Mouse (Mus musculus) right cerebral cortex, adult 18-20 months (tissue): Measurements from ENCODE around the gene Prdm15.

Source experiments
- DNase-seq: peaks from one replicate; pipeline ENCODE4 v3.0.0; 2022; ENCODE audit warnings: mixed read lengths

Prdm15 gene

GRCm38 (mm10) chr16:97817414-97817813, 34.2 kb downstream of the Prdm15 start:
- no peak for DNase-seq

GRCm38 (mm10) chr16:97815269-97815668, 36.4 kb downstream of the Prdm15 start:
- DNase-seq = no peak

DNA sequence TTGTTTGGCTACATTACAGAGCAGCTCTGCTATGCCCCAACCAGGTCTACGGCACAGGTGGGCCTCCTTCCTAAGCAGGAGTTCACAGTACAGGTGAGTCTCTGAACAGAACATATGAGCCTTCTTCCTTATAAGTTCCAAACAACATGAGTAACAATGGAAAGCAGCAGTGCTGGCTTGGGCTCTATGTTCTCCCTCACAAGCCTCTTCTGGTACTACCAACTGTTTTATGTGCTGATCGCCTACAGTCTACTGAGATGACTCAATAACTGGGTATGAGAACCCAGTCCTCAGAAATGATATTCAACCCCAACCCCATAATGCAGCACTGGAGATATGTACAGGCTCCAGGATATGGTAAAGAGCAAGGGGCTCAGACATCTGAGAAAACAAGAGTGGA, 37.6 kb downstream of the Prdm15 start:
- DNase-seq = no peak

GRCm38 (mm10) chr16:97808881-97809280, 42.8 kb downstream of the Prdm15 start:
- DNase-seq = peak; percentile 53

GRCm38 (mm10) chr16:97805646-97806045, 46.0 kb downstream of the Prdm15 start:
- peak; percentile 18 for DNase-seq

GRCm38 (mm10) chr16:97804680-97805547, 46.7 kb downstream of the Prdm15 start:
- peak; percentile 86 for DNase-seq

DNA sequence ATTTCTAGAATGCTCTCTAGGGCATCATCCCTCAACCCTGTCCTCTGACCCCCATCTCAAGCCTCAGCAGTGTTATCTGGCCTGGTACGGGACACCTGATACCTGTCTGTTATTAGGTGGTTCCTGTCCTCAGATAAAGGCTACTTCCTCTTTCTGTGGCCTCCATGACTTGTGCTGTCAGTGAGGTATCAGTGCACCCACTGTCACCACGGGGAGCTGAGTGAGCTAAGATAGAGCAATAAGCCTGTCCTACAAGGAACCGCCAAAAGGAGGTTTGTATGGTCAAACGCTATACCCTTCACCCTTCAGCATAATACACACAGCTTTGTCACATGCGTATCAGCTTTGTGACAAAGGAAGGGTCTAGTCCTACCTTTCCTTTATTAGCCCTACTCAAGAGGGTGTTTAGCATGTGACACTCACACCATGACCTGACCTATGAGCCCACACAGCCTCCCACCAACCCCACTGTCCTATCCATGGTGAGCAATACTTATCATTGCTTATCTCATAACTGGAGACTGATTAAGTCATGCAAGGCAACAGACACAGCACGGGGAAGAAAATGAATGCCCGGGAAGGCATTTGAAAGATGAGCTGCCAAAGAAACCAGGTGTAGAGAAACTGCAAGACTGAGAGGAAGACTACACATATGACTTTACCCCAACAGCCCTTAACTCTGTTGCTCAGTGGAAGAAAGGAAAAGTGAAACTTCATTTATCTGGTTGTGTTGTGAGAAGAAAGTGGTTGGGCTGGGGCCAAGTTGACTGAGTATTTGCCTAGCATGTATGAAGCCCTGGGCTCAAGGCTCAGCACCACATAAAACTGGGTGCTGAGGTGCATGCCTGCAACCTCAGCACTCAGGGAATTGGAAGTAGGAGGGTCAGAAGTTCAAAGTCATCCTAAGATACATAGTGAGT, 53.4 kb downstream of the Prdm15 start:
- no peak for DNase-seq

GRCm38 (mm10) chr16:97797212-97797611, 54.4 kb downstream of the Prdm15 start:
- no peak for DNase-seq

GRCm38 (mm10) chr16:97794256-97794655, 57.4 kb downstream of the Prdm15 start:
- DNase-seq = no peak

GRCm38 (mm10) chr16:97783057-97783456, 68.6 kb downstream of the Prdm15 start:
- DNase-seq = no peak

GRCm38 (mm10) chr16:97778353-97779025, 73.2 kb downstream of the Prdm15 start:
- peak; percentile 74 for DNase-seq

DNA sequence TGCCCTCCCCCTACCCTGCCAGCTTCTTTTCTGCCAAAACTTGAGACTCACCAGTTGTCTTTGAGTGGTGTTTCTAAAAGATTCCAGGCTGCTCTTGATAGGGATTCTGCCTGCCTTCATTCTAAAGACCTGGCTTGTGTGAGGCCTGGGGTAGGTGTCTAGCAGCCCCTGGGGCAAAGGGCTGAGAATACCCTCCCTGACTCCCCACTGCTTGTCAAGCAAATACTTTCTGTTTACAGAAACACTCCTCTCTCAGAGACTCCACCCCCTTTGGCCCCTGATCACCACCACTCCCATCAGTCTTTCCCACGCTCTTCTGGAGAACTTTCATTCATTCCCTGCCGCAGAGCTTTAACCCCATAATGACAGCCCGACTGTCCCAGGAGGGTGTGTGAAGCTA, 85.1 kb downstream of the Prdm15 start:
- DNase-seq = no peak

DNA sequence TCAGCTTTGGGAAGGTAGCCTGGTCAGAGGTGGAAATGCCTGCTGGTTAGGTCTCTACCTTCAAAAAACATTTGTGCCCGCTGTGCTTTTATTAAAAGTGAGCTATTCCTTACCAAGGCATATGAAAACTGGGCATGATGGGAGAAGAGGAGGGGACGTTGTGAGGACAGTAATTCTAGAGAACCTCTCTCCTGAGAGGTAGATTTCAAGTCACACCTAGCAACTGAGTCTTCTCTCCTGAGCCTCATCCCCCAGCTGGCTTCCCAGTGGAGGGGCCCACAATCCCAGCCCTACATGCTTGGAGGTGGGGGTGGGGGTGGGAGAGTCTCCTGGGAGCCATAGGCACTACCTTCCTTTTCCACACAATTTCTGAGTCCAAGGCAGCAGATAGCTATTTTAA, 87.0 kb downstream of the Prdm15 start:
- no peak for DNase-seq

GRCm38 (mm10) chr16:97763990-97764340, 87.7 kb downstream of the Prdm15 start:
- no peak for DNase-seq

DNA sequence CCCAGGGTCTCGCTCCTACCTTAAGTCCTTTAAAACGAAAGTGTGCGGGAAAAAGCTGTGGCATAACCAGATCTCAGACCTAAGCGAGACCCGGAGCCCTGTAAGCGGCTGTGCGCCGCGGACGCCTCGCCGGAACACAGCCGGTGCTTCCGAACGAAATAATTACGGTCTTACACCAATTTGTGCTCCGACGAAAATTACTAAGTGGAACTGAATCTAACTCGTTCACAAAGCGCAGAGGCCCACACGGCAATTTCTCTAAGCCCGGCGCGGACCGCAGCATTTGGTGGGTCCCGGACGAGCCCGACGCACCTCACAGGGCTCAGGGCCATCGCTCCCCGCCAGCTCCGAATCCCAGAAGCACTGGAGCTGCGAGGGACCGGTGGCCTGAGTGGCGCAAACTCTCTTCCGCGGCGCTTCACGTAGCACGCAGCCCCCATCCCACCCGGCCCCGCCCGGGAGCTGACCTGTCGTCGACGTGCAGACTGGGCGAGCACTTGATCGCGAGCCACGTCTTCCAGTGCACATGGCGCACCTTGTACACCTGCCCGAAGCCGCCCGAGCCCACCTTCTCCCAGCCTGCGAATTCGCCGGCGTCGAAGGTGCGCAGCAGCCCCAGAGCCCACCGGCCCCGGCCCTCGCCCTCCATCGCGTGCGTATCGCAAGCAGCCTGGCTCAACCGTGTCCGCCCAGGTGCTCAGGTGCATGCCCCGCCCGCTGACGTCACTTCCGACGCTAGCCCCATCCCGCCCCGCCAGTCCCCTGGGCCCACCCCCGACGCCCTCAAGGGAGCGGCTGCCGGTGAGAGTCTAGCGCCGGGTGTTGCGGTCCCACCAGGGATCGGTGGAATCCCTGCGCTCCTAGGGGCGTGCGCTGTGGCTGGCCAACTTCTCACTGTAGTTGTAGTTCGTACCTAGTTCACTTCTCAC, 88.3 kb downstream of the Prdm15 start, which contains the start of gene Ripk4:
Gene Ripk4 (minus strand): TSS at position 727 of the 929 bp plus-strand sequence.
- no peak for DNase-seq

DNA sequence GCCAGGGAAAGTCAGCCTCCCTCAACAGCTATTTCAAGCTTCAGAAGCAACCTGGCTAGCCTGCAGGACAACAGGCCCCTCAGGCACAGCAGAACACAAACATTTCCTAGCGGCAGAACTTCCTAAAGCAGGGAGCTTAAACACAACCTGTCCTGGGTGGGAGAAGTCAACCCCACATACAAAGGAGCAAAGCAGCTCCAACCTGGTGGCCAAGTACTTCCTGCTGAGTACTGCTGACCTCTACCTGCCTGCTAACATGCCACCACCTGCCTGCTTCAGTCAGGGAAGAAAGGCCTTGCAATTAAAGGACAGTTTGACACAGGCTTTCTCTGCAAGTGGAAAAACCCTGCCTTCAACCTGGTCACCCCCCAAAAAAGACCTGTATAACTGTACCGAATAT, 89.9 kb downstream of the Prdm15 start:
- no peak for DNase-seq

DNA sequence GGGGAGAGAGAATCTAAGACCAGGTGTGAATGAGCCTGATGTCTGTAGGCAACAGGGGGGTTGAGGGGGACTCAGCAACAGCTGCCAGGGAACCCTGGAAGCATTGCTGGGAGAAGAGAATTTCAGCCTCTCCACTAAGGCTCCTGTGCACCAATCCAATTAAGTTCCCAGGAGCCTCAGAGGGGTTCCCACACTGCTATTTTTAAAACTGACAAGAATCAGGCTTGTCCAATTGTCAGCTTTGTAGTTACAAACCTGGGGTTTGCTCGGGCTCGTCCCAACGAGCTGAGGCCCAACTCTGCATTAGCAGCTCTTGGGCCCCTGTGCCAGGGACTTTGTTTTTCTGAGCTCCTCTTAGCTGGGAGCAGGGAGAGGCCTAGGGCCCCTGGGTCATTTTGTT, 92.0 kb downstream of the Prdm15 start:
- no peak for DNase-seq

DNA sequence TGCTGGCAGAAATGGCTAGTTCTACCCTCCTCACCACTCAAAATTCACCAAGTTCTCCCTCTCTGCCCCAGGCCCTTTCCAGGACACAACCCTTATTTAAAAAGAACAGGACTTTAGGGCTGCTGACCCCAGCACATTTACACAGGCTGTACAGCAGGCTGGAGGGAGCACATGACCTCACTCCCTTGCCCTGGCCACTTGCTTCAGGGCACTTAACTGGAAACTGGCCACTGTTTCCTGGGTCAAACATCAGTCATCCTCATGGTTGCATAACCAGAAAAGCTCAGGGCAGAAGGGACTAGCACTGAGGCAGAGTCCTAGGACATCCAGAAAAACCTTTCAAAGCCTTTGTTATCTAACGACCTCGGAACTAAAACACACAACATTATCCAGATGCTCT, 93.4 kb downstream of the Prdm15 start:
- DNase-seq = no peak

GRCm38 (mm10) chr16:97756460-97756859, 95.2 kb downstream of the Prdm15 start:
- no peak for DNase-seq

DNA sequence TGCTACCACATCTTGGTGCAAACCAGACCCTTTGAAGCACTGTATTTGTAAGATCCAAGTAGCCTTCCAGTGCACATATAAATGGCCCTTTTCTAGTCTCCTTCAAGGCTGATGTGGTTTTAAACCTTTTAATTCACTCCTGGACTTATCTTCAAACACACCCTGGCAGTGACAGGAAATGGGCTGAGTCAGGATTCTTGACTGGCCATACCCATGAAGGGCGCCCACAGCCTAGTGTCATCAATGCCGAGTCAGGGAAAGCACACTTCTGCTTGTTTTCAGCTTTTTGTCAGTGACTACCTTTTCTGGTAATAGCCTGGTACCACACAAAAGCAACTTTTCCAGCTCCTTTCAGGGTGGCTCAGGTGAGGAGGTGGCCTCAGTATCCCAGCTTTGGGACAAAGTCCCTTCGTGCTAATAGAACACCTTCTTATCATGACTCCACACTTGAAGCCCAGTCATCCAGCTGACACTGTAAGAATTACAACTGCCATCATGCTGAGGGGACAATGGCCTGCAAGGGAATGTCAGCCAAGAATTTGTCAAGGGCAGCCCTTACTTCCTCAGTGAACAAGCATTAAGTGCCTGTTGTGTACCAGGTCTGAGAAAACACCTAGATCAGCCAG, 99.2 kb downstream of the Prdm15 start:
- DNase-seq = no peak

DNA sequence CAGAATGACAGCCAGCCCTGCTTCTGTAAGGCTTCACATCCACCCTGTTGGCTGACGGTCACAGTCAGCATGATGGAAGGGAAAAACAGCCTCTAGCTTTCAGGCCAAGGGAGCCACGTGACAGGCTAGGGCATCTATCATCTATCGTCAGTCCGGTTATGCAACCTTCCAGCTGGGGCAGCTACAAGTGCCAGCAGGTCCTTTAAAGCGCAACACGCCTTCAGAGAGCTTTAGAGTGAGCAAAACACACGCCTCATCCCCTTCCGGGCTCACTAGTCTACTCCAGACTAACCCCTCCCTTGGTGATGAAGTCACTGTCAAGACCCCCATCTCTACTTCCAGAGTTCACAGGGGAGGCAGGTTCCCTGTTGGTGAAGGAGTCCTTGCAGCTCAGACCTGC, 99.8 kb downstream of the Prdm15 start:
- peak; percentile 9 for DNase-seq

DNA sequence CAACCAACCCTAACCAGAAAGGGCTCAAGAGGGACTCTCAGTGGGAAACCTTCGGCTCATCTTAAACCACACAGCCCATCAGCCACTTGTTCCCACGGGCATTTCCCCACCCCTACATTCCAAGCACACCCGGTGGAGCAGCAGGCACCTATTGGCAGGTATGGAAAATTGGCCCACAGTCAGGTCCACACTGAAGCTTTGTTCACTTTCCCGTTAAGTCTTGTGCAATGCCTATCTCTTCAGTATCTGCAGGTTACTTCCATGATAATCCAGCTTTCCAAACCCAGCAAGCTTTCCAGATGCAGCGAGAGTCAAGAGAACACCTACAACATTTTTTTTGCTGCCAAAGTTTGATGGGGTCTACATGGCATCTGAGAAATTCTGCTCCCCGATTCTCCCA, 103.2 kb downstream of the Prdm15 start:
- DNase-seq = no peak
